Mouse (Mus musculus) spleen, adult 2 months (tissue): Measurements from ENCODE around the gene Zfp976.
"Not testable (repeated sequence)": the region's sequence is repeated elsewhere in the genome, so short reads cannot be mapped to it uniquely, and the experiment has no call there.

Experiments used
- CTCF ChIP-seq: fragments of 200-500 bp; IDR thresholded peaks from 2 replicates; pipeline ENCODE4 v1.5.1; 2011; ENCODE audit warnings: mild to moderate bottlenecking, inconsistent platforms; ENCODE audit not compliant: insufficient read depth, insufficient read length, insufficient replicate concordance; ENCODE audit errors: extremely low read depth
- POLR2A ChIP-seq: fragments of 200-500 bp; IDR thresholded peaks from 2 replicates; pipeline ENCODE4 v1.6.1; 2011; ENCODE audit warnings: low read depth, low read length, inconsistent platforms

DNA sequence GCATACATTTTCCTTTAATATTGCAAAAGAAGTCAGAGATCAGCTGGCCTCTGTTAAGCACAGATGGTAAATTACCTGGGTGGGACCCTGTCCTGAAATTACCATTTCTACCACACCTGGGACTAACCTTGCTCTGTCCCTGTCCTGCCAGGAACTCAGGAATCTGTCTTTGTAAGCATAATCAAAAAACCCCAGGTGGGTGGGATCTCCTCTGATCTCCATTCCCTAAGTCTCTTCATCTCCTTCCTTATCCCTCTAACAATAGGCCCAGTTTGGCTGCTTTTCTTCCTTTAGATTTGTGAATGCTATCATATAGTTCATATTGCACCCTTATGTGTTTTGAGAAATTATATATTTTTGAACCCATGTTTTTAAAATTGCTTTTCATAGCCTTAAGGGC lies 11.4 kb downstream of the Zfp976 start:
- TF ChIP-seq CTCF, POLR2A: not testable (repeated sequence)
